Mouse (Mus musculus): ENCODE measurements at regions not wholly inside any gene's neighbourhood (a gene's known extent, or its start where the extent isn't known, plus 50 kb on each side); places are given as distances from the start of the nearest gene placed in this dataset.
A peak's percentile ranks its signal among the peaks of the same experiment; 100 is the strongest.

- Histone ChIP-seq H3K36me3 (ENCODE audit: control insufficient read depth, insufficient read depth) (no peaks in the 10 kb centered on the region), H3K27ac (ENCODE audit: low read depth, low read length) (peak overlapping the region; percentile 80), H3K4me2 (replicated peaks; ENCODE audit: low read depth) (peak overlapping the region; percentile 53), H3K4me1 (replicated peaks; ENCODE audit: control insufficient read depth, insufficient read depth, low read length) (peaks cover 9% of the 10 kb centered on the region; the same call in 1 of the 2 replicates), H3K4me3 (ENCODE audit: low read depth, low read length) (peak overlapping the region; percentile 12; the same call in 1 of the 2 replicates), H3K27me3 (replicated peaks; ENCODE audit: control insufficient read depth, insufficient read depth, low read length) (no peaks in the 10 kb centered on the region), H3K9ac (ENCODE audit: low read depth, low read length) (peak overlapping the region; percentile 27), H3K9me3 (ENCODE audit: control insufficient read depth) (no peaks in the 10 kb centered on the region)
- no peak for TF ChIP-seq CTCF (IDR thresholded peaks at IDR 0.05; ENCODE audit: low read depth)
- peak; percentile 63 for ATAC-seq
- 13% methylated on average over 9 of the region's 9 CpGs for WGBS
Observed at GRCm38 (mm10) chr11:45799732-45800386, 52.0 kb upstream of the Clint1 start.
